Mouse (Mus musculus) embryonic facial prominence, embryonic 14.5 days (tissue): ENCODE measurements at regions not wholly inside any gene's neighbourhood (a gene's known extent, or its start where the extent isn't known, plus 50 kb on each side); places are given as distances from the start of the nearest gene placed in this dataset.
"Not testable (repeated sequence)": the region's sequence is repeated elsewhere in the genome, so short reads cannot be mapped to it uniquely, and the experiment has no call there.

Source experiments
- ATAC-seq: fragments of 200-750 bp; cut with Nextera tagmentation; 2 replicates; pipeline ENCODE4 v1.8.0; 2017; ENCODE audit warnings: low read depth, moderate number of reproducible peaks, moderate TSS enrichment
- DNase-seq: peaks from one replicate; pipeline ENCODE4 v3.0.0-alpha.2; 2015; ENCODE audit warnings: low spot score
- H3K27ac ChIP-seq: fragments of 300-500 bp; sonication (generic); replicated peaks from 2 replicates; pipeline ENCODE4 v1.5.1; 2014; ENCODE audit warnings: low read depth, mild to moderate bottlenecking, low read length, moderate library complexity
- H3K27me3 ChIP-seq: fragments of 300-500 bp; sonication (generic); replicated peaks from 2 replicates; pipeline ENCODE4 v1.6.1; 2014; ENCODE audit warnings: low read length; ENCODE audit not compliant: control insufficient read depth, insufficient read depth
- H3K36me3 ChIP-seq: fragments of 300-500 bp; sonication (generic); 2 replicates; pipeline ENCODE4 v1.6.1; 2014; ENCODE audit warnings: low read length, mixed read lengths; ENCODE audit not compliant: control insufficient read depth, insufficient read depth
- H3K4me1 ChIP-seq: fragments of 300-500 bp; sonication (generic); 2 replicates; pipeline ENCODE4 v1.6.1; 2014; ENCODE audit warnings: antibody characterized with exemption, low read length; ENCODE audit not compliant: control insufficient read depth, insufficient read depth
- H3K4me2 ChIP-seq: fragments of 300-500 bp; sonication (generic); 2 replicates; pipeline ENCODE4 v1.6.1; 2014; ENCODE audit warnings: low read depth, mild to moderate bottlenecking, low read length, moderate library complexity, mixed read lengths
- H3K4me3 ChIP-seq: fragments of 300-500 bp; sonication (generic); 2 replicates; pipeline ENCODE4 v1.5.1; 2014; ENCODE audit warnings: low read depth, mild to moderate bottlenecking, low read length
- H3K9ac ChIP-seq: fragments of 300-500 bp; sonication (generic); 2 replicates; pipeline ENCODE4 v1.6.1; 2014; ENCODE audit warnings: low read depth, mild to moderate bottlenecking, low read length, moderate library complexity, mixed read lengths
- H3K9me3 ChIP-seq: fragments of 300-500 bp; sonication (generic); 2 replicates; pipeline ENCODE4 v1.6.1; 2016; ENCODE audit warnings: low read length; ENCODE audit not compliant: control insufficient read depth
- whole genome bisulfite sequencing: fragments of 180-500 bp; shearing (Covaris S2); extraction: QIAGEN DNeasy Blood & Tissue Kit; methylation state at CpG from one replicate; pipeline ENCODE4 v1.1.7; 2014; 5-methylcytosine and 5-hydroxymethylcytosine counted together

GRCm38 (mm10) chr12:64137997-64138396 is 336.5 kb downstream of the Fscb start:
- no peak for ATAC-seq
- H3K4me3 ChIP-seq, result no peak overlapping the region
- no peak overlapping the region for H3K27ac ChIP-seq
- no peaks in the 10 kb centered on the region for H3K9me3 ChIP-seq
- H3K4me1 ChIP-seq, result no peaks in the 10 kb centered on the region
- no peak overlapping the region for H3K9ac ChIP-seq
- DNase-seq, result no peak
- H3K36me3 ChIP-seq, result no peaks in the 10 kb centered on the region
- 75% methylated on average over 1 of the region's 1 CpGs for WGBS
- H3K4me2 ChIP-seq, result no peak overlapping the region
- no peaks in the 10 kb centered on the region for H3K27me3 ChIP-seq

GRCm38 (mm10) chr12:64116438-64116837 is 358.1 kb downstream of the Fscb start:
- Histone ChIP-seq H3K4me1 (no peaks in the 10 kb centered on the region), H3K27ac (no peak overlapping the region), H3K9me3 (no peaks in the 10 kb centered on the region), H3K9ac (no peak overlapping the region), H3K27me3 (no peaks in the 10 kb centered on the region), H3K4me2 (no peak overlapping the region), H3K4me3 (no peak overlapping the region), H3K36me3 (no peaks in the 10 kb centered on the region)
- DNase-seq (no peak), ATAC-seq (no peak)
- WGBS, result 70% methylated on average over 4 of the region's 4 CpGs

GRCm38 (mm10) chr12:64114476-64114875 is 360.0 kb downstream of the Fscb start:
- ATAC-seq, result no peak
- WGBS, result 60% methylated on average over 4 of the region's 4 CpGs
- Histone ChIP-seq H3K27me3 (no peaks in the 10 kb centered on the region), H3K4me1 (no peaks in the 10 kb centered on the region), H3K4me3 (no peak overlapping the region), H3K9me3 (no peaks in the 10 kb centered on the region), H3K9ac (no peak overlapping the region), H3K36me3 (no peaks in the 10 kb centered on the region), H3K27ac (no peak overlapping the region), H3K4me2 (no peak overlapping the region)
- DNase-seq, result peak; percentile 9

GRCm38 (mm10) chr12:64104214-64104613 is 370.3 kb downstream of the Fscb start:
- 29% methylated on average over 2 of the region's 2 CpGs for WGBS
- H3K27ac ChIP-seq, result no peak overlapping the region
- no peaks in the 10 kb centered on the region for H3K36me3 ChIP-seq
- no peaks in the 10 kb centered on the region for H3K9me3 ChIP-seq
- H3K9ac ChIP-seq, result no peak overlapping the region
- H3K4me3 ChIP-seq, result no peak overlapping the region
- ATAC-seq (no peak), DNase-seq (peak; percentile 47)
- no peaks in the 10 kb centered on the region for H3K27me3 ChIP-seq
- H3K4me1 ChIP-seq, result no peaks in the 10 kb centered on the region
- no peak overlapping the region for H3K4me2 ChIP-seq

- H3K4me3 ChIP-seq, result no peak overlapping the region
- no peak for DNase-seq
- no peak overlapping the region for H3K9ac ChIP-seq
- no peaks in the 10 kb centered on the region for H3K4me1 ChIP-seq
- no peak for ATAC-seq
- no peaks in the 10 kb centered on the region for H3K27me3 ChIP-seq
- 54% methylated on average over 7 of the region's 7 CpGs for WGBS
- no peak overlapping the region for H3K4me2 ChIP-seq
- H3K27ac ChIP-seq, result no peak overlapping the region
- no peaks in the 10 kb centered on the region for H3K36me3 ChIP-seq
- H3K9me3 ChIP-seq, result no peaks in the 10 kb centered on the region
Observed at GRCm38 (mm10) chr12:64076789-64077188, 397.7 kb downstream of the Fscb start.

- no peak overlapping the region for H3K4me2 ChIP-seq
- no peaks in the 10 kb centered on the region for H3K36me3 ChIP-seq
- H3K4me3 ChIP-seq, result no peak overlapping the region
- no peaks in the 10 kb centered on the region for H3K4me1 ChIP-seq
- no peak overlapping the region for H3K9ac ChIP-seq
- H3K9me3 ChIP-seq, result no peaks in the 10 kb centered on the region
- H3K27me3 ChIP-seq, result no peaks in the 10 kb centered on the region
- ATAC-seq, result no peak
- 80% methylated on average over 2 of the region's 2 CpGs for WGBS
- no peak for DNase-seq
- H3K27ac ChIP-seq, result no peak overlapping the region
Observed at GRCm38 (mm10) chr12:64045528-64045927, 429.0 kb downstream of the Fscb start.

GRCm38 (mm10) chr12:64008631-64009030 is 465.9 kb downstream of the Fscb start:
- not testable (repeated sequence) for H3K27me3 ChIP-seq, ATAC-seq, H3K4me2 ChIP-seq, H3K36me3 ChIP-seq, H3K9ac ChIP-seq, H3K4me3 ChIP-seq, H3K27ac ChIP-seq, H3K4me1 ChIP-seq, H3K9me3 ChIP-seq, DNase-seq
- 64% methylated on average over 1 of the region's 1 CpGs for WGBS
